Mouse (Mus musculus) ZHBTc4 (cell line): ENCODE measurements around the gene 1810010H24Rik.
"Not testable (repeated sequence)": the region's sequence is repeated elsewhere in the genome, so short reads cannot be mapped to it uniquely, and the experiment has no call there.

ENCODE experiments used
- DNase-seq: peaks from one replicate; pipeline ENCODE4 v3.0.0-alpha.2; 2011; ENCODE audit warnings: low read depth, low spot score

The 1810010H24Rik gene

DNA sequence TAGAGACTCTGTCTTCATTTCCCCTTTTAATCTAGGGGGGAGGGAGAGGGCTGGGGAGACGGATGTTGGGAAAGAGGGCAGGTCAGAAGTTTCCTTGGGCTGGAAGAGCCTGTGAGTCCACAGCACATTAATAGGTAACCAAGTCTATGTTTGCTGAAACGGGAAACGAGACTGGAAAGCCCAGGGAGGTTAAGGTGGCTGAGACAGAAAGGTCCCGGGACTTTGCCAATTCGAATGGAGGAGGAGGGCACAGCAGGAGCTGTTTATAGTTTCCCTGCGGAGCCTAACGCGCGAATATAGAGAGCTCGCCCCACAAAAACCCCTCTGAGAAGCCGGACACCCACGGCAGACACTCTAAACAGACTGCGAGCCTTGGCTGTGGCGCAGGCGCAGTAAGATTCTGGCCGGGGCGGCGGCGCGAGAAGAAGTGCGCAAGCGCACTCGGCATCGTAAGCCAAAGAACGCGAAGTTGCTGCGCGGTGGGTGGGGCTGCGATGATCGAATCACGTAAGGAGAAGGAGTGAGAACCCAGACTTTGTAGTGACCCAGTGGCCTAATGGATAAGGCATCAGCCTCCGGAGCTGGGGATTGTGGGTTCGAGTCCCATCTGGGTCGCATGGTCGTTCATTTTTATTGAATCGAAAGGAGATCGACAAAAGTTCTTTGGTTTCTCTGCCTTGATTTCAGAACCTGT lies 13.0 kb upstream of the 1810010H24Rik start:
- DNase-seq = peak; percentile 97

DNA sequence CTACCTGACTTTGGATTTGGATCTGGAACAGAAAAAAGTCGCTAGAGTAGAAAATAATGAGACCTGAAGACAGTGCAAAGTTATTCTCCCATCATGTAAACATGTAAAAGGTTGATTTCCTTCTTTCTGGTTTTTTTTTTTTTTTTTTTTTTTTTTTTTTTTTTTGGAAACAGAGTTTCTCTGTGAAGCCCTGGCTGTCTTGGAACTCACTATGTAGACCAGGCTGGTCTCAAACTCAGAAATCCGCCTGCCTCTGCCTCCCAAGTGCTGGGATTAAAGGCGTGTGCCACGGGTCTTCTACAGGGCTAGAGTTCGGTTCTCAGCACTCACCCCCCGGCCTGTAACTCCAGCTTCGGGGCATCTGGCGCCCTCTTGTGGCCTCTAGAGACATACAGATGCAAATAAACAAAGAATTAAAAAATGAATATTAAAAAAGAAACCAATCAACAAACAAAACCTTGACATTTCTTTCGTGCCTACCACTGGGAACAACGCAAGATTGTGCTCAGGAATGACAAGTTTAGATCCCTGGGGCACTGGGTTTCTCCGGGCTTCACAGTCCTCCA lies 11.4 kb upstream of the 1810010H24Rik start:
- peak; percentile 78 for DNase-seq

DNA sequence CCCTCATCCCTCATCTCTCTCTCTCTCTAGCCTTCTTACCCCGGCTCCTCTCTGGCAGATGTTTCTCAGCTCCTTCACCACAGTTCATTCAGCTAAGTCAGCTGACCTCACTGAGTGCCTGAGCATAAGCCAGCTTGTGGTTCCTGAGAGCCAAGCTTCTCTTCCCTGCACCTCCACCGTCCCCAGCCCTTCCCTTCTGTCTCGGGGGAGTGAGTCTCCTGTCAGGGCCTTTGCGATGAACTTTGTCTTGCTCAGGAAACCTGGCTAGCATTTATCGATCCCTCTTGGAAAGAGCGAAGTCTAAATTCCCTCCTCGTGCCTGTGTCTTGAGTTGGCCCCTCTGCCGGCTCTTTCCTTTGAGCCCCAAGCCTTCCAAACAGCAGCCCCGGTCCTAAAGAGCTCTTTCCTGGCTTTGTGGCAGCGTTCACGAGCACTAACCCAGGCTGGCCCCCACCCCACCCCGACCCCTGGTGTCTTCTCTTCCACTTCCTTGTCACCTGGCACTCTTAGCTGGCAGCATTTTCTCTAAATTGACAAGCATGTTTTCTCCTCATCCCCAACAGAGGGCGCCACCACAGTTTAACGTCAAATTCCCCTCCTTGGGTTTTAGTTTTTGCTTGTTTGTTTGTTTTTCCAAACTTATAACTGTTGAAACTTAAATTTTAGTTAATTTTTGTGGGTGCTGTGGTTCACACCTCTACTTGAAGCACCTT lies 10.7 kb upstream of the 1810010H24Rik start:
- DNase-seq = peak; percentile 89

DNA sequence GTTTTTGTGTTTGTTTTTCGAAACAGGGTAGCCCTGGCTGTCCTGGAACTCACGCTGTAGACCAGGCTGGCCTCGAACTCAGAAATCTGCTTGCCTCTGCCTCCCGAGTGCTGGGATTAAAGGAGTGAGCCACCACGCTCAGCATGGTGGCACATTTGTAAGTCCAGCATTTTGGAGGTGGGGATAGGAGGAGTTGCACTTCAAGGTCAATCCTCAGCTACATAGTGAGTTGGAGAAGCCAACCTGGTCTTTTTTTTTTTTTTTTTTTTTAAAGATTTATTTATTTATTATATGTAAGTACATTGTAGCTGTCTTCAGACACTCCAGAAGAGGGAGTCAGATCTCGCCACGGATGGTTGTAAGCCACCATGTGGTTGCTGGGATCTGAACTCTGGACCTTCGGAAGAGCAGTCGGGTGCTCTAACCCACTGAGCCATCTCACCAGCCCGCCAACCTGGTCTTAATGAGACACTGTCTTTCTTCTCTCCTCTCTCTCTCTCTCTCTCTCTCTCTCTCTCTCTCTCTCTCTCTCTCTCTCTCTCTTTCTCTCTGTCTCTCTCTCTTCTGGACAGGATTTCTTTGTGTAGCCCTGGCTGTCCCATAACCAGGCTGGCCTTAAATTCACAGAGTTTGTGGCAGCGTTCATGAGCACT lies 9.8 kb upstream of the 1810010H24Rik start:
- peak; percentile 36 for DNase-seq

DNA sequence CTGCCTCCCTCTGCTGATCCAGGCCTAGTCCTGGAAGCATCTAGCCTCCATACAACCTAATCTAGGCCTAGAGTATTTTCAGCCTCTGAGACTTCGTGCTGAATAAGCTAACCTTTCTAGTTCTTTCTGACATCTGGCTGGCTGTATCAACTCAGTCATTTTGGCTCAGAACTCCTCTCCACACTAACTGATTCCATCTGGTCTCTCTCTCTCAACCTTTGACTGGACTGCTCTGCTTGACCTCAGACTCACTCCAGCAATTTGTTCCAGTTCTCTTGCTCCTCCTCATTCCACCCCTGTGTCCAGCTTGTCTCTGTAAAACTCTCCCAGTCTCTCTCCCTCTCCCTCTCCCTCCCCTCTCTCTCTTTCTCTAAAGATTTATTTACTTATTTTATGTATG lies 8.6 kb upstream of the 1810010H24Rik start:
- DNase-seq = no peak

DNA sequence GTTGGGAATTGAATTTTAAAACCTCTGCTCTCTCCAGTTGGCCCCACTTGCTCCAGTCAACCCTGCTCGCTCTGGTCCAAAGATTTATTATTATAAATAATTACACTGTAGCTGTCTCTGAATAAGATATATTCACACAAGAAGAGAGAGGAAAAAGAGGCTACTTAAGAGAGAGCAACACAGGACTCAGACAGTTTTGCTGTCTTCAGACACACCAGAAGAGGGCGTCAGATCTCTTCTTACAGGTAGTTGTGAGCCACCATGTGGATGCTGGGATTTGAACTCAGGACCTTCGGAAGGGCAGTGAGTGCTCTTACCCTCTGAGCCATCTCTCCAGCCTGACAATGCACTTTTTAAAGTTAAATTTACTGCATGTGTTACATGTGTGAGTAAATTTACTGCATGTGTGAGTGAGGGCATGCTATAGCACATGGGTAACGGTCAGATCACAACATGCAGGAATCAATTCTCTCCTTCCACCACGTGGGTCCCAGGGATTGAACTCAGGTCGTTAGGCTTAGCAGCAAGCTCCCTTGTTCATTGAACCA lies 8.1 kb upstream of the 1810010H24Rik start:
- DNase-seq = no peak

DNA sequence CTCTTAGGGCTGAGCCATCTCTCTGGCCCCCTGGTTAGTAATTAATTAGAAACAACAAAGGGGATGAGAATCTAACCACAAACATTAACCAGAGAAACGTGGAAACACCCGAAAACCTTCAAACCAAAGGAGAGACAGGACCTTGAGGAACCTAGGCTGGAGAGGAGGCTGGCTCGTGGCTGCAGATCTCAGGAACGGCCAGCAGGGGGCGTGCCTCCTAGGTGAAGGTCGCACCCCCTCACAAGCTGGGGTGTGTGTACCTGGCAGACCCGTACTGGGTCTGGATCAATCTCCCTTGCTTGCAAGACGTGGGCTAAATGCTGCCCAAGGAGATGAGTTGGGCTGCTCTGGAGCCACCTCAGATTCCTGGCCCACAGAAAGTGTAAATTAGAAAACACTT lies 6.9 kb upstream of the 1810010H24Rik start:
- DNase-seq = peak; percentile 89

DNA sequence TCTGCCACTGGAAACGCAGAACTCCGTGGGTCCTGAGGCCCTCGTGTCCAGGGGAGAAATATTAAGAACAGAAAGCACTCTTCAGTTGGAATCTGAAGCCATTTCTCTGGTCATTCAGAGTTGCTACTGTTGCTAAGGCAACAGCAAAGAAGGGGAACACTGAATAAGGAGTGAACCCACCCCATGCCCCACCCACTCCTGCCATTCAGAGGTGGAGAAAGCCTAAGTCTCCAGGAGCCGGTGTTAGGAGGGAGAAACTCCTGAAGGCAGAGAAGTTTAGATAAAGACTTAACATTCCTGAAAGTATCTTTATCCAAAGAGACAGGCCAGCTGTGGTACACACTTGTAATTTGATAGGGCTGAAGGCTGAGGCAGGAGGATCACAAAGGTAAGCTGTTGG lies 6.2 kb upstream of the 1810010H24Rik start:
- peak; percentile 91 for DNase-seq

DNA sequence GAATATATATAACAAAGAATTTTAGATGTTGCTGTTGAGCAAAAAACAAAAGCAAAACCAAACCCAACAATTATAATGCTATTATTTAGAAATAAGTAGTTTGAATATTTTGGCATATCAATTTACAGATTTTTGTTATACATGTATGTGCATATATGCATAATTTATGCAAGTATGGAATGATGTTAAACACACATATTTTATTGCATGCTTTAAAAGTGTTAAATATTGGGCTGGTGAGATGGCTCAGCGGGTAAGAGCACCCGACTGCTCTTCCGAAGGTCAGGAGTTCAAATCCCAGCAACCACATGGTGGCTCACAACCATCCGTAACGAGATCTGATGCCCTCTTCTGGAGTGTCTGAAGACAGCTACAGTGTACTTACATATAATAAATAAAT lies 5.8 kb upstream of the 1810010H24Rik start:
- not testable (repeated sequence) for DNase-seq

DNA sequence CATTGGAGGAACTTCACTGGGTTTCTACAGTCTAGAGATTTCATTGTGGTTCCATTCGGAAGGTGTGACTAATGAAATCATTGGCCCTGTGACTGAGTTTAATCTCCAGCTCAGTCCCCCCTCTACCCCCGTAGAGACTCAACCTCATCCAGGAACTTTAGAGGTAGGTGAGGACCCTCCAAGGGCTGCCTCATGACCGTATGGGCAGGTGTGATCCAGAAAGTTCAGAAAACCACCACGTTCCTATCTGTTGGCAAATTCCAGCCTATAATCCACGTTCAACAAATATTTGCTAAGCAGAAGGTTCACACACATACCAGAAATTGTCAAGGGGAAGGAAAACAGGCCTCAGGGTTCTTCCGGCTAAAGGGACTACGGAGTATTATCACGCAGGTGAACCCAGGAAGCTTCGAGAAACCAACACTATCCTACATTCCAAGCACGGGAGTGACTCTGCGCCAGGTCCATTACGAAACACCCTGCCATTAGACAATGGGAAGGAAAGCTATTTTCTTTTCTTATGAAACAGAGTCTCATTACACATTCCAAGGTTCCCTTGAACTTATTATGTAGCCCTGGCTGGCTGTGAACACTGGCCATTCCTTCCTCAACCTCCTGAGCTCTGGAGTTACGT lies 3.3 kb upstream of the 1810010H24Rik start:
- DNase-seq = peak; percentile 67

DNA sequence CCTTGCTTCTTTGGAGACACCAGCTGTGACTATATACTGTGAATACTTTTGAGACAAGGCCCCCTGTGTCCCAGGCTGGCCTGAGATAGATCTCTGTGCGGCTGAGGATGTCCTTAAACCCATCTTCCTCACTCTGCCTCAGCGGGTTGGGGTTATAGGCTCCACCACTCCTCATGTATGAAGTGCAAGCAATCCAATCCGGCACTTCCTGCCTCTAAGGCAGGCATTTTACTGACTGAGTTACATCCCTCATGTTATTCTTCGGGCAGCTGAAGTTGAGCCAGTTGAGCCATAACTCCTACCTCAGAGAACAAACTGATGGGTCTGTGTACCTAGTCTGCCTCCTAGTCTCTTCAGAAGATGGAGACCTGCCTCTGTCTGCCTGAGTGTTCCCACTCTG lies 1.1 kb upstream of the 1810010H24Rik start:
- DNase-seq = no peak

DNA sequence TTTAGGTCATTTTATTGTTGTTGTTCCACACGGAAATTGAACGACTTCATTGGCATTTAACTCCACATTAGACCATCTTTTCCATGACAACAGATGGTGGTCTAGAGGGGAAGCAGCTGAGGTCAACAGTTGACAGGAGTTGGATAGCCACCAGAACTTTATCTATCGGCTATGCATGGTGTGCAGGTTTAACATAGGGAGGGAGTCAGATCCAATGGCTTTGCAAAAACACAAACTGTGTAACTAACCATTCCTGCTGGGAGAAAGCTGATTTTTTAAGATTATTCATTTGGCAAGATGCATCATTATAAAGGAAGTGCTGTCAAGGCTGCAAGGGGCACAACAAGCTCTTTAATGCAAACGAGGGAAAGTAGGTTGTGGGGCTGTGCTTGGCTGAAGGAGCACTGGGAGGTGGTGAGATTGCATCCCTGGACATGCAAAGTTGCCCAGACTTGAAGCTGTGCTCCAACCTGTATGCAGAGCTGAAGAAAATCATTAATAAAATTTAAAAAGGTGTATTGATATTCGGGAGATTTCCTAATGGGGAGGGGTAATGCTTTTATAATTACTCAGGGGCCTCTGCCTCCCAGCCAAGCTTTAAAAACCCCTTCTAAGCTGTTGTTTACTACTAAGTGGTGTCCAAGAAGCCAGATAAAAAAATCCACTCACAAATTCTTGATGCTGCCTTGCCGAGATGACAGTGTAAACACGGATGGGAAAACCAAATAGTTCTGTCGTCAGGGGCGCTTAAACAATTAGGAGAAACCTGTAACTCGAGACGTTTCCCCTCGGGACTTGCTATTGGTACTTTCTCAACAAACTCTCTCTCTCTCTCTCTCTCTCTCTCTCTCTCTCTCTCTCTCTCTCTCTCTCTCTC lies 1.3 kb downstream of the 1810010H24Rik start:
- DNase-seq = no peak

DNA sequence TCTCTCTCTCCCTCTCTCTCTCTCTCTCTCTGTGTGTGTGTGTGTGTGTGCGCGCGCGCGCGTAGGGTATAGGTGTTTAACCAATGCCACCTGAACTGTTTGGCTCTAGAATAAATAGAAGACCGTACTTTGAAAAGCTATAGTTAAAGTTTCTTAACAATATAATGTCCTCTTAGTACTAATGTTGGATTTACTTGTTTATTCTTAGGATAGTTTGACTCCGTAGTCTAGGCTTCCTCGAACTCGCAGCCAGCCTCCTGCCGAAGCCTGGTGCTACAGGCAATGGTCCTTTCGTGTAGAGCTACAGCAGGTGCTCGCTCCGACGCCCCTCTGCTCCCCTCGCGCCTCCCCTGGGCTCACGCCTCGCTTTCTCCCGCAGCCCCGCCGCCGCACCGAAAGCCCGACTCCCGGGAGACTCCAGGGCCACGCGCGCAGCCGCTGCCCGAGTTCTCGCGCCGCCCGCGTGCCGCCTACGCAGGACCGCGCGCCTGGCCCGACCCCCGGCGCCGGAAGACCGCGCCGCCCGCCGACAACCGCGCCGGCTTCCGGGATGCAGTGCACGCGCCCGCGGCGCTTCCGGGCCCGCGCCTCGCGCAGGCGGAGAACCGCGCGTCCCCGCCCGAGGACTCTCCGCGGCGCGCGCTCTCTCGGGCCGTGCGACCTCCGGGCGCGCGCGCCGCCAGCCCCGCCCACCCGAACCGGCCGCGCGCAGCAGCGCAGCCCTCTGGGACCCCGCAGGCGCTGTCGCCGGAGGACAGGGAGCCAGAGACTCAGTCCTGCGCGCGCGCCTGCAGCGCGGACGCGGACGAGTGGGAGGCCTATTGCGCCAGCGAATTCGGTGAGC lies 2.2 kb downstream of the 1810010H24Rik start:
- peak; percentile 95 for DNase-seq

DNA sequence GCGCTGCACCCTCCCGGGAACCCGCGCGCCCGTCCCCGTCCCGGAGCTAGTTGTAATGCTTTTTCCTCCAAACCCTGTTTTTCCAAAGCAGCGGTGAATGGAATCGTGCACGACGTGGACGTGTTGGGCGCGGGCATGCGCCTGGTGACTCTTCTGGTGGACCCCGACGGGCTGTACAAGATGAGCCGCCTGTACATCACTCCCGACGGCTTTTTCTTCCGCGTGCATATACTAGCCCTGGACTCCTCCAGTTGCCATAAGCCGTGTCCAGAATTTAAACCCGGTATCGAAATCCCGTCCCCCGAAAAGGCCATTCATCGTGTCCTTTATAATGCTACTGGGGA lies 2.8 kb downstream of the 1810010H24Rik start:
- DNase-seq = no peak

DNA sequence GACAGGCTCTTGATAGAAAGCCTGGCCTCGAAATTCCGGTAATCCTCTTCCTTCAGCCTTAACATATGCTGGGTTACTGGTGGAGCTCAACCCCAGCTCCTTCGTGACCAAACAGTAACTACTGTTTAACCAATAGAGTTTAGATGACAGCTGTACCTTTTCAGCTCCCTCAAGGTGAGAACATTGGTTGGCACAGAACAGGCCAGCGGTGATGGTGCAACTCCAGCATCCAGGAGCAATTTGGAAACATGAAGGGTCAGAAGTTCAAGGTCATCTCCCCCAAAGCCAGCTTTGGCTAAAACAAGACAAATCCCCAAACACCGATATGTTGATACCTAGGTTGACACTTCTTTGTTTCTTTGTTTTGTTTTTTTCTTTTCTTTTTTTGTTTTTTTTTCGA lies 3.3 kb downstream of the 1810010H24Rik start:
- no peak for DNase-seq

DNA sequence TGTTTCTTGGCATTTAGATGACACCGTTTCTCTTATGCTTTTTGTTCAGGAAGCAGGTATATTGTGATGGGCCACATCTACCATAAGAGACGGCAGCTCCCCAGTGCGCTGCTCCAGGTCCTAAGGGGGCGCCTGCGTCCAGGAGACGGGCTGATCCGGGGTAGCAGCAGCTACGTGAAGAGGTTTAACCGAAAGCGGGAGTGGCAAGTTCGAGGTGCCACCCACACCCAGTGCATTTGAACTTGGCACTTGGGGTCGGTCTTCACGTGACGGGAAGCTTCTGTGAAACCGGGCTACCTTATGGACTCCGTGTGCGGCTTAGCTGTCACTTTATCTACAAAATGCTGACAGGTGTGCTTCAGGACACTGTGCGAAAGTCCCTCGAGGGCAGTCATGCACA lies 4.1 kb downstream of the 1810010H24Rik start:
- no peak for DNase-seq

DNA sequence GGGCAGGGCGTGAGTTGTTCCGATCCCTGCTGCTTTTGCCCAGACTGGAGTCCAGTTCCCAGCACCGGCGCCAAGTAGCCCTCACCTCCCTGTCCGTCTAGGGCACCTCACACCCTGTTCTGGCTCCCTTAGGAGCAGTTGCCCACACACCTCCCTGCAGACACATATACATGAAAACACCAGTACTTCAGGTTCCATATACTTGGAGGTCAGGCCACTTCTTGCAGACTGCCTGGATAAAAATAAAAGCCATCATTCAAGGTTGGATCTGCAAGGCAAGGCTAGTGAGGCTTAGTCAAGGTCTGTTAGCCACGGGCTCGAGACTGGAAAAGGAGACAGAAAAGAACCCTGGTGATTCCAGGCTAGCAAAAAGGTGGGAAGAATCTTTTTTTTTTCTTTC lies 6.2 kb downstream of the 1810010H24Rik start:
- no peak for DNase-seq

DNA sequence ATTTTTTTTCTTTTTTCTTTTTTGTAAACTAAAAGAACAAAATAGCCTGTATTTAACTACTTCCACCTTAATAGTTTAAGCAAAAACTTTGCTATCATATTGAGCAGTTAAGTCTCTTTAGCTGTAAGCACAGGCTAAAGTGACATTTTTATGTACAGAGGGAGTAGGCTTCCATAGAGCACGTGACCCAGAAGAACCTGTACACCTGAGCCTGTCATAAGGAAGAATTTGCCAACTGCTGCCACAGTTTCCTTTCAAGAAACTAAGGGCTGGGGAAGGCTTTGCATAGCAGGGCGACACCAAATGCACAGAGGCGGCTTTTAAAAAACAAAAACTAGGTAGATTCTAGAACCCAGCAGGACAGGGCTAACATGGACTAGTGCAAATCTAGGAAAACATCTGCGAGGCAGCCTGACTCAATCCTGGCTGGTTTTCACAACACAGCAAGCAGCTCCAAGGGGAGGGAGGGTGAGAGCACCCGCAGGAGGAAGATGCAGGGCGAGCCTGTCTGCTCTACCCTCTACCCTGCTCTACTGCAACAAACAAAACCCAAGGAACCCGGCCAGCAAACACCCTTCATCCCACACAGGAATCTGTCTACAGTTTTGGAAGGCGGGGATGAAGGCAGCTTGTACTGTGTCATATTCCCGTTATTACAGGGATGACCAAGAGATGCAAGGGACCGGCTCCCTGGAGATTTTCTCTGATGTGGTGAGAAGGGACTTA lies 8.8 kb downstream of the 1810010H24Rik start:
- DNase-seq = no peak

DNA sequence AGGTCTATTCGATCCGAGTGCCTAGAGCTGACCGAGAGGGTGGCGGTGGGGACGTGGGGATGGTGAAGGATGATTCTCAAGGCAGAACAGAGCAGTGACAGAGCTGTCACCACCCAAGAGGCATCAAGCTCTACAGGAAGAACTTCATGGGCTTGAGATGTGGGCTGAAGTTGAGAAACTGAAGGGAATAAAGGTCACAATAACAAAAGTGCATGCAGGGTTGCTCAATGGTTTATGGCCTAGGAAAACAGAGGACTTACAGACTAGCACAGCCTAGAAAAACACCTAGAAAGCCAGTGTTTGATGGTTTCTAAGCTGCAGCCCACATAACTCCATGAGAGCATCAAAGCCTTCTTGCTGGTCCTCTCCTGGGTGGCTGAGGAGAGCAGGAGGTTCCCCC lies 13.9 kb downstream of the 1810010H24Rik start:
- DNase-seq = no peak
